Mouse (Mus musculus) lung, postnatal 0 days (tissue): ENCODE data around the gene Il17rb. TPM values are rescaled to one million over a fixed set of nuclear protein-coding genes. Genes with fewer than 3 reads are reported as not detected.

Experiments used
- ATAC-seq: fragments of 200-750 bp; cut with Nextera tagmentation; 2 replicates; pipeline ENCODE4 v1.8.0; 2017; ENCODE audit warnings: moderate library complexity
- DNase-seq: peaks from one replicate; pipeline ENCODE4 v3.0.0-alpha.2; 2016; ENCODE audit warnings: low spot score
- H3K27ac ChIP-seq: fragments of 300-500 bp; sonication (generic); 2 replicates; pipeline ENCODE4 v1.5.1; 2014; ENCODE audit warnings: antibody characterized with exemption, mild to moderate bottlenecking, low read length, mixed read lengths
- H3K27me3 ChIP-seq: fragments of 300-500 bp; sonication (generic); replicated peaks from 2 replicates; pipeline ENCODE4 v1.6.1; 2014; ENCODE audit warnings: low read length, mixed read lengths; ENCODE audit not compliant: insufficient read depth
- H3K36me3 ChIP-seq: fragments of 300-500 bp; sonication (generic); 2 replicates; pipeline ENCODE4 v1.6.1; 2014; ENCODE audit warnings: low read length, mixed read lengths; ENCODE audit not compliant: insufficient read depth
- H3K4me1 ChIP-seq: fragments of 300-500 bp; sonication (generic); 2 replicates; pipeline ENCODE4 v1.6.1; 2014; ENCODE audit warnings: antibody characterized with exemption, low read depth, low read length, mixed read lengths; ENCODE audit not compliant: insufficient read depth
- H3K4me2 ChIP-seq: fragments of 300-500 bp; sonication (generic); replicated peaks from 2 replicates; pipeline ENCODE4 v1.6.1; 2014; ENCODE audit warnings: low read depth, mild to moderate bottlenecking, low read length, moderate library complexity, mixed read lengths
- H3K4me3 ChIP-seq: fragments of 300-500 bp; sonication (generic); 2 replicates; pipeline ENCODE4 v1.5.1; 2014; ENCODE audit warnings: low read depth, low read length
- H3K9ac ChIP-seq: fragments of 300-500 bp; sonication (generic); replicated peaks from 2 replicates; pipeline ENCODE4 v1.6.1; 2014; ENCODE audit warnings: low read depth, mild to moderate bottlenecking
- H3K9me3 ChIP-seq: fragments of 300-500 bp; sonication (generic); 2 replicates; pipeline ENCODE4 v1.6.1; 2016; ENCODE audit warnings: low read length, mixed read lengths
- CTCF ChIP-seq: IDR thresholded peaks from 2 replicates; pipeline ENCODE4 v1.5.1; 2016; ENCODE audit warnings: antibody characterized with exemption, mild to moderate bottlenecking
- EP300 ChIP-seq: IDR thresholded peaks from 2 replicates; pipeline ENCODE4 v1.6.1; 2016; ENCODE audit warnings: antibody characterized with exemption, mild to moderate bottlenecking, control low read depth
- WGBS: fragments of 180-500 bp; shearing (Covaris S2); extraction: QIAGEN DNeasy Blood & Tissue Kit; methylation state at CpG from one replicate; pipeline ENCODE4 v1.1.7; 2014; 5-methylcytosine and 5-hydroxymethylcytosine counted together
- polyA plus RNA-seq: library from polyadenylated mRNA; unstranded; fragments of >200 nt; fragmentation: Nextera tagmentation; extraction: Ambion mirVana; gene quantifications from 2 replicates; pipeline ENCODE4 v1.2.1, GENCODE M21; 2015

Il17rb gene
- polyA plus RNA-seq, 1 experiment from 2014 or later = 0.31 TPM

- Histone ChIP-seq H3K9ac (no peak overlapping the region), H3K27me3 (no peaks in the 10 kb centered on the region), H3K4me2 (no peak overlapping the region), H3K9me3 (no peaks in the 10 kb centered on the region), H3K4me3 (no peak overlapping the region), H3K27ac (no peak overlapping the region), H3K4me1 (0 out of 2 replicates have a peak, but pooled peaks cover 4% of the 10 kb centered on the region), H3K36me3 (peaks cover 13% of the 10 kb centered on the region)
- TF ChIP-seq EP300 (no peak), CTCF (no peak)
- DNase-seq = no peak
- ATAC-seq = no peak
- WGBS = 80% methylated on average over 3 of the region's 3 CpGs
Observed at GRCm38 (mm10) chr14:29999475-29999811, 9.3 kb downstream of the Il17rb start.

GRCm38 (mm10) chr14:29998747-29999474 is 9.8 kb downstream of the Il17rb start:
- no peak for ATAC-seq
- 77% methylated on average over 13 of the region's 13 CpGs for WGBS
- no peak overlapping the region for H3K9ac ChIP-seq

DNA sequence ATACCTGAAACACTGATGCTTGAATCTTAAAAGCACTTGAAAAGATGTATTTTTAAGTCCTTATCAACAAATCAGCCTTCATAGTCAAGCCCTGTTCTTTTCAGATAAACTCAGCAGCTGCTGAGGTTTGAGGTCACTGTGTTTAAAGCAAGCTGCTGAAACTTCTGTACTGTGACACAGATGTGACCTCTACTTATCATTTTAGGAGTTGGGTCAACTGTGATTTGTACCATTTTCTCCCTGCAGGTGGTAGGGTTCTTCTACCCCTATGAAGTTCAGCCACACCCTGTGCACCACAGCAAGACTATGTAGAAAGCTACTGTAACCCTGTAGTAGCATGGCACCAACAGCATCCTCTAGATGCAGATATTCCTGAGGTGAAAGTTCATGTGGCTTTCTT is 11.4 kb downstream of the Il17rb start:
- DNase-seq (peak; percentile 30), ATAC-seq (no peak)
- H3K36me3 ChIP-seq = peaks cover 31% of the 10 kb centered on the region
- no peak overlapping the region for H3K9ac ChIP-seq
- H3K9me3 ChIP-seq = no peaks in the 10 kb centered on the region
- H3K4me2 ChIP-seq = no peak overlapping the region
- H3K4me1 ChIP-seq = 0 out of 2 replicates have a peak, but pooled peaks cover 4% of the 10 kb centered on the region
- no peak overlapping the region for H3K4me3 ChIP-seq
- H3K27me3 ChIP-seq = no peaks in the 10 kb centered on the region
- no peak overlapping the region for H3K27ac ChIP-seq
- TF ChIP-seq EP300 = no peak
- no peak for TF ChIP-seq CTCF

More at GRCm38 (mm10) chr14:29998747-29999474, 9.8 kb downstream of the Il17rb start:
- Histone ChIP-seq H3K4me2 (no peak overlapping the region), H3K36me3 (peaks cover 17% of the 10 kb centered on the region), H3K27ac (no peak overlapping the region), H3K27me3 (no peaks in the 10 kb centered on the region), H3K4me3 (no peak overlapping the region), H3K9me3 (no peaks in the 10 kb centered on the region), H3K4me1 (0 out of 2 replicates have a peak, but pooled peaks cover 4% of the 10 kb centered on the region)
- no peak for DNase-seq
- TF ChIP-seq EP300 (no peak), CTCF (no peak)

GRCm38 (mm10) chr14:29996000-29996751 is 12.5 kb downstream of the Il17rb start:
- Histone ChIP-seq H3K27me3 (no peaks in the 10 kb centered on the region), H3K4me2 (no peak overlapping the region), H3K27ac (no peak overlapping the region), H3K4me3 (no peak overlapping the region), H3K9ac (no peak overlapping the region), H3K36me3 (peaks cover 42% of the 10 kb centered on the region), H3K4me1 (0 out of 2 replicates have a peak, but pooled peaks cover 4% of the 10 kb centered on the region), H3K9me3 (no peaks in the 10 kb centered on the region)
- ATAC-seq (peak; percentile 55), DNase-seq (no peak)
- no peak for TF ChIP-seq CTCF
- TF ChIP-seq EP300 = no peak
- WGBS = 81% methylated on average over 11 of the region's 11 CpGs

DNA sequence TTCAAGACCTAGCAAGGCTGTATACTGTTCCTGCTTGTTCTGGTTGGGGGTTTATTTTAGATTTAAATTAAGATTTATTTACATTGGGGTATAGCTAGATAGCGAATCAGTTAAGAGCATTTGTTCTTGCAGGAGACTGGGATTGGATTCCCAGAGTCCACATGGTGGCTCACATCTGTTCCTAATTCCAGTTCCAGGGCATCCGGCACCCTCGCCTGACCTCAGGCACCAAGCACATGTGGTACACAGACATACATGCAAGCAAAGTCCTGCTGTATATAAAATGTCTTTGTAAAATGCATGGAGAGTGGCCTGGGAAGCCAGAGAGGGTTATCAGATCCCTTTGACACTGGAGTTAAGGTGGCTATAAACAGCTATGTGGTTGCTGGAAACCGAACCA is 13.7 kb downstream of the Il17rb start:
- ATAC-seq (no peak), DNase-seq (no peak)
- Histone ChIP-seq H3K4me3 (no peak overlapping the region), H3K36me3 (peaks cover 47% of the 10 kb centered on the region), H3K27ac (no peak overlapping the region), H3K9ac (no peak overlapping the region), H3K4me2 (no peak overlapping the region), H3K4me1 (0 out of 2 replicates have a peak, but pooled peaks cover 4% of the 10 kb centered on the region), H3K27me3 (no peaks in the 10 kb centered on the region), H3K9me3 (no peaks in the 10 kb centered on the region)
- TF ChIP-seq CTCF (no peak), EP300 (no peak)
- WGBS = 97% methylated on average over 4 of the region's 4 CpGs

GRCm38 (mm10) chr14:29988337-29988736 is 20.4 kb downstream of the Il17rb start:
- Histone ChIP-seq H3K4me2 (no peak overlapping the region), H3K4me1 (no peaks in the 10 kb centered on the region), H3K27me3 (no peaks in the 10 kb centered on the region), H3K36me3 (peaks cover 79% of the 10 kb centered on the region), H3K27ac (no peak overlapping the region), H3K9me3 (no peaks in the 10 kb centered on the region), H3K9ac (no peak overlapping the region), H3K4me3 (no peak overlapping the region)
- DNase-seq (no peak), ATAC-seq (no peak)
- TF ChIP-seq EP300 (no peak), CTCF (no peak)
- 94% methylated on average over 4 of the region's 4 CpGs for WGBS
